8 mouse cellular contexts compared by ENCODE assay signal in the genomic region with DNA sequence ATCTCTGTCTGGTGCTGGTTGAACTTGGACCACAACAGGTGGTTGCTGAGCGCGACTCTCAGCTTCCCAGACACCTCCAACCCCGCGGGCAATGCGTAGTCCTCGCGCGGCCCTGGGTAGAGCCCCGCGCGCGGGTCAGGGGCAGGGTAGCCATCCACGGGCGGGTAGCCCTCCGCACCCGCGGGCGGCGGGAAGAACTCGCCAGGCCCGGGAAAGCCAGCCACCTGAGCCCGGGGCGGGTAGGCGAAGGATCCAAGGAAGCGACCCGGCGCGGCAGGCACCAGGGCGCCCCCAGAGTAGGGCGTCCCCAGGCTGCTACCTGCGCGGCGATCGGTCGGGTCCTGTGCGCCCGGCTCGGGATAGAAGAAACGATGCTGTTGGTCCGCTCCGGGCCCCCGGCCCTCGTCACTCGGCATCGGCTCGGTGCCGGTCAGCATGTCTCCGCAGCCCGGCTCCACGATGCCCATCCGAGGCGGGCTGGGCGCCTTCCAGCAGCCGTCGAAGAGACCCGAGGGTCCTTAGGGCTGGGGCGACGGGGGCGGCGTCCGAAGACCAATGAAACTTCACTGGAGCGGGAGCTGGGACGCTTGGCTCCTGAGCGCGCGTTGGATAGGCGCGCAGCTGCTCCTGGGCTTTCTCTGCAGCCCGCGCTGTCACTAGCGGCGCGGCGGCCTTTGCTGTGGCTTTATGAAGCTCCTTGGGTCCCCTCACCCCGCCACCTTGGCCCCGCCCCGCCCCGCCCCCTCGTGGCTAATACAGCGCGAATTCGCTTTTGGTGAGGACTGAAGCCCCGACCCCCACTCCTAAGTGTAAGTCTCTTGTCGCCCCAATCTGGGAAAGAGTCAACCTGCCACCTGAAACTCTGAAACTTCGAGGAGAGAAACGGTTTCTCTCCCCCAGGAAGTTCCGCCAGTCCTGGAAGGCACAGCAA. TPM values are rescaled to one million over a fixed set of nuclear protein-coding genes. Genes with fewer than 3 reads are reported as not detected.
DNase-seq lines count a peak whose midpoint lies in the region; ATAC-seq and TF ChIP-seq lines count a peak whose summit lies in the region.

A gene (minus strand): TSS at position 661 of the 931 bp plus-strand sequence.

- peak within 1 kb of the TSS; percentile 45 for H3K4me3 ChIP-seq in layer of hippocampus, adult 2 months
- peak within 1 kb of the TSS; percentile 41 for H3K4me3 ChIP-seq in embryonic facial prominence, embryonic 11.5 days (ENCODE audit: low read depth, low read length)
- peak within 1 kb of the TSS; percentile 44 for H3K4me3 ChIP-seq in limb, embryonic 12.5 days (replicated peaks)
- H3K4me3 ChIP-seq in olfactory bulb, adult 2 months (ENCODE audit: insufficient read depth, low read depth, low read length): peak within 1 kb of the TSS; percentile 22

- DNase-seq in layer of hippocampus, adult 2 months (ENCODE audit: low spot score in 2 of 2): no peak
- no peak for DNase-seq in layer of hippocampus, adult 9-11 months
- peak; percentile 49 for DNase-seq in embryonic facial prominence, embryonic 11.5 days (ENCODE audit: low spot score)
- no peak for DNase-seq in urinary bladder, postnatal 14 days (ENCODE audit: low spot score)
- no peak for DNase-seq in cerebellum, postnatal 14 days
- DNase-seq in gastrocnemius, postnatal 4 days (ENCODE audit: low spot score in 2 of 2): no peak

- peak; percentile 41; the same call in 1 of the 2 replicates for ATAC-seq in embryonic facial prominence, embryonic 11.5 days (replicated peaks; ENCODE audit: insufficient number of reproducible peaks, low FRiP score, low TSS enrichment, low read depth)
- no peak; the same call in 1 of the 2 replicates for ATAC-seq in limb, embryonic 12.5 days (ENCODE audit: insufficient number of reproducible peaks, insufficient read depth, low FRiP score, low TSS enrichment, low read depth)

- H3K36me3 ChIP-seq in embryonic facial prominence, embryonic 11.5 days (replicated peaks; ENCODE audit: control insufficient read depth, insufficient read depth, low read depth, low read length): no peaks in the 10 kb centered on the region
- no peaks in the 10 kb centered on the region for H3K36me3 ChIP-seq in limb, embryonic 12.5 days

- WGBS in embryonic facial prominence, embryonic 11.5 days: under 1% methylated on average over 87 of the region's 87 CpGs
- WGBS in limb, embryonic 12.5 days: under 1% methylated on average over 86 of the region's 87 CpGs
- WGBS in olfactory bulb, adult 2 months: under 1% methylated on average over 87 of the region's 87 CpGs

- TF ChIP-seq POLR2A in olfactory bulb, adult 2 months (IDR thresholded peaks at IDR 0.05; ENCODE audit: insufficient read depth, low read depth, low read length): no peak

- no peak within 1 kb of the TSS for H3K27ac ChIP-seq in layer of hippocampus, adult 2 months
- H3K27ac ChIP-seq in embryonic facial prominence, embryonic 11.5 days (replicated peaks; ENCODE audit: low read depth, low read length): no peak within 1 kb of the TSS
- H3K27ac ChIP-seq in limb, embryonic 12.5 days: no peak within 1 kb of the TSS
- no peak within 1 kb of the TSS for H3K27ac ChIP-seq in olfactory bulb, adult 2 months (ENCODE audit: insufficient read depth, low read depth, low read length)

- peaks cover 9% of the 10 kb centered on the region for H3K4me1 ChIP-seq in embryonic facial prominence, embryonic 11.5 days (ENCODE audit: control insufficient read depth, insufficient read depth, low read length)
- H3K4me1 ChIP-seq in limb, embryonic 12.5 days (replicated peaks): peaks cover 23% of the 10 kb centered on the region
- peaks cover 8% of the 10 kb centered on the region for H3K4me1 ChIP-seq in olfactory bulb, adult 2 months (ENCODE audit: control insufficient read depth, insufficient read depth, low read length)

- no peak for TF ChIP-seq CTCF in layer of hippocampus, adult 2 months (conservative IDR thresholded peaks at IDR 0.05)
- TF ChIP-seq CTCF in olfactory bulb, adult 2 months (IDR thresholded peaks at IDR 0.05; ENCODE audit: insufficient read depth, low read depth, low read length): no peak

- H3K9me3 ChIP-seq in embryonic facial prominence, embryonic 11.5 days (replicated peaks; ENCODE audit: control insufficient read depth, low read length): no peaks in the 10 kb centered on the region
- H3K9me3 ChIP-seq in limb, embryonic 12.5 days: no peaks in the 10 kb centered on the region

- peak within 1 kb of the TSS; percentile 5; the same call in 1 of the 2 replicates for H3K9ac ChIP-seq in embryonic facial prominence, embryonic 11.5 days (replicated peaks; ENCODE audit: low read length)
- H3K9ac ChIP-seq in limb, embryonic 12.5 days (replicated peaks): peak within 1 kb of the TSS; percentile 53

- H3K4me2 ChIP-seq in embryonic facial prominence, embryonic 11.5 days (ENCODE audit: low read depth, low read length): peak within 1 kb of the TSS; percentile 74
- H3K4me2 ChIP-seq in limb, embryonic 12.5 days: peak within 1 kb of the TSS; percentile 75

- H3K27me3 ChIP-seq in embryonic facial prominence, embryonic 11.5 days (ENCODE audit: control insufficient read depth, insufficient read depth, low read length): peaks cover 45% of the 10 kb centered on the region
- peaks cover 84% of the 10 kb centered on the region for H3K27me3 ChIP-seq in limb, embryonic 12.5 days

RNA-seq across cellular contexts. Expression of the gene that starts here (rescaled TPM):
- under 1 TPM; 0.17 to 0.23 TPM for total RNA-seq in layer of hippocampus, adult 2 months (2021)
- polyA plus RNA-seq in embryonic facial prominence, embryonic 11.5 days (2014; fragmentation: Nextera tagmentation; extraction: Ambion mirVana): not detected in 2 replicates
- polyA plus RNA-seq in limb, embryonic 12.5 days (2016; fragmentation: Nextera tagmentation; extraction: Ambion mirVana): 0.17 TPM in 1 of 2 replicates, not detected in the other
- polyA plus RNA-seq in olfactory bulb, adult 2 months (2012; ENCODE audit: insufficient read depth, insufficient read length, low replicate concordance, missing spikeins): not detected in 2 replicates
- 1 to 10 TPM in 1 of 2 experiments, under 1 TPM in 1; 0.98 to 1.4 TPM for total RNA-seq in gastrocnemius, postnatal 4 days (2021)

Comparison
In these comparisons a context has a peak if more than half of its experiments do, and no peak if none do; other contexts are left out.
1. Peak in DNase-seq, ATAC-seq, H3K4me3 ChIP-seq, H3K9ac ChIP-seq and H3K4me2 ChIP-seq in embryonic facial prominence, embryonic 11.5 days; RNA of the gene not detected or under 1 TPM.